Mouse (Mus musculus) midbrain, embryonic 13.5 days (tissue): ENCODE measurements at regions not wholly inside any gene's neighbourhood (a gene's known extent, or its start where the extent isn't known, plus 50 kb on each side); places are given as distances from the start of the nearest gene placed in this dataset.

Experiments
- ATAC-seq: fragments of 200-750 bp; cut with Nextera tagmentation; 2 replicates; pipeline ENCODE4 v1.8.0; 2017; ENCODE audit warnings: mild to moderate bottlenecking, moderate TSS enrichment, moderate library complexity
- H3K27ac ChIP-seq: fragments of 300-500 bp; sonication (generic); 2 replicates; pipeline ENCODE4 v1.5.1; 2015; ENCODE audit warnings: inconsistent platforms, mild to moderate bottlenecking, moderate library complexity
- H3K27me3 ChIP-seq: fragments of 300-500 bp; sonication (generic); 2 replicates; pipeline ENCODE4 v1.6.1; 2015; ENCODE audit warnings: mild to moderate bottlenecking, inconsistent platforms
- H3K36me3 ChIP-seq: fragments of 300-500 bp; sonication (generic); 2 replicates; pipeline ENCODE4 v1.6.1; 2015; ENCODE audit warnings: mild to moderate bottlenecking, inconsistent platforms
- H3K4me1 ChIP-seq: fragments of 300-500 bp; sonication (generic); replicated peaks from 2 replicates; pipeline ENCODE4 v1.6.1; 2015; ENCODE audit warnings: inconsistent platforms
- H3K4me2 ChIP-seq: fragments of 300-500 bp; sonication (generic); replicated peaks from 2 replicates; pipeline ENCODE4 v1.6.1; 2015; ENCODE audit warnings: moderate library complexity, mild to moderate bottlenecking, inconsistent platforms
- H3K4me3 ChIP-seq: fragments of 300-500 bp; sonication (generic); replicated peaks from 2 replicates; pipeline ENCODE4 v1.5.1; 2015; ENCODE audit warnings: mild to moderate bottlenecking, inconsistent platforms
- H3K9ac ChIP-seq: fragments of 300-500 bp; sonication (generic); replicated peaks from 2 replicates; pipeline ENCODE4 v1.6.1; 2015; ENCODE audit warnings: mild to moderate bottlenecking, inconsistent platforms
- H3K9me3 ChIP-seq: fragments of 300-500 bp; sonication (generic); 2 replicates; pipeline ENCODE4 v1.6.1; 2016; ENCODE audit warnings: mild to moderate bottlenecking, inconsistent platforms
- WGBS: fragments of 180-500 bp; shearing (Covaris S2); methylation state at CpG from one replicate; pipeline ENCODE4 v1.1.7; 2015; 5-methylcytosine and 5-hydroxymethylcytosine counted together

- WGBS = 80% methylated on average over 5 of the region's 5 CpGs
These were observed 481.2 kb upstream of the Pdzrn3 start for GRCm38 (mm10) chr6:101858895-101859294.

GRCm38 (mm10) chr6:101840695-101841094, 463.0 kb upstream of the Pdzrn3 start:
- no peak overlapping the region for H3K9ac ChIP-seq
- no peak overlapping the region for H3K4me3 ChIP-seq
- no peak overlapping the region for H3K4me2 ChIP-seq
- H3K4me1 ChIP-seq = no peaks in the 10 kb centered on the region
- H3K27me3 ChIP-seq = no peaks in the 10 kb centered on the region
- H3K9me3 ChIP-seq = no peaks in the 10 kb centered on the region
- 93% methylated on average over 4 of the region's 4 CpGs for WGBS
- no peak for ATAC-seq
- no peaks in the 10 kb centered on the region for H3K36me3 ChIP-seq
- H3K27ac ChIP-seq = no peak overlapping the region

More at GRCm38 (mm10) chr6:101858895-101859294, 481.2 kb upstream of the Pdzrn3 start:
- H3K4me1 ChIP-seq = no peaks in the 10 kb centered on the region
- H3K4me2 ChIP-seq = no peak overlapping the region
- no peak overlapping the region for H3K4me3 ChIP-seq
- no peak overlapping the region for H3K27ac ChIP-seq
- no peaks in the 10 kb centered on the region for H3K27me3 ChIP-seq
- H3K9ac ChIP-seq = no peak overlapping the region
- H3K36me3 ChIP-seq = no peaks in the 10 kb centered on the region
- ATAC-seq = no peak
- no peaks in the 10 kb centered on the region for H3K9me3 ChIP-seq

- Histone ChIP-seq H3K9ac (no peak overlapping the region), H3K36me3 (no peaks in the 10 kb centered on the region), H3K27ac (no peak overlapping the region), H3K4me1 (no peaks in the 10 kb centered on the region), H3K4me2 (no peak overlapping the region), H3K9me3 (no peaks in the 10 kb centered on the region), H3K27me3 (no peaks in the 10 kb centered on the region), H3K4me3 (no peak overlapping the region)
- ATAC-seq = no peak
- WGBS = 73% methylated on average over 6 of the region's 6 CpGs
These were observed 459.9 kb upstream of the Pdzrn3 start for GRCm38 (mm10) chr6:101837563-101837962.

GRCm38 (mm10) chr6:101793986-101794385, 416.3 kb upstream of the Pdzrn3 start:
- H3K4me3 ChIP-seq = no peak overlapping the region
- H3K9ac ChIP-seq = no peak overlapping the region
- H3K27me3 ChIP-seq = no peaks in the 10 kb centered on the region
- H3K4me2 ChIP-seq = no peak overlapping the region
- WGBS = 79% methylated on average over 2 of the region's 2 CpGs
- H3K4me1 ChIP-seq = no peaks in the 10 kb centered on the region
- no peak overlapping the region for H3K27ac ChIP-seq
- H3K9me3 ChIP-seq = no peaks in the 10 kb centered on the region
- 0 out of 2 replicates have a peak, but pooled peaks have one; percentile 50 for ATAC-seq
- no peaks in the 10 kb centered on the region for H3K36me3 ChIP-seq

- 94% methylated on average over 3 of the region's 3 CpGs for WGBS
- no peak overlapping the region for H3K9ac ChIP-seq
- H3K4me3 ChIP-seq = no peak overlapping the region
- ATAC-seq = no peak
- H3K36me3 ChIP-seq = no peaks in the 10 kb centered on the region
- H3K4me1 ChIP-seq = no peaks in the 10 kb centered on the region
- no peak overlapping the region for H3K27ac ChIP-seq
- 0 out of 2 replicates have a peak, but pooled peaks cover 3% of the 10 kb centered on the region for H3K9me3 ChIP-seq
- no peaks in the 10 kb centered on the region for H3K27me3 ChIP-seq
- H3K4me2 ChIP-seq = no peak overlapping the region
These were observed 400.2 kb upstream of the Pdzrn3 start for GRCm38 (mm10) chr6:101777864-101778263.

- Histone ChIP-seq H3K36me3 (no peaks in the 10 kb centered on the region), H3K9ac (no peak overlapping the region), H3K4me3 (no peak overlapping the region), H3K9me3 (0 out of 2 replicates have a peak, but pooled peaks cover 3% of the 10 kb centered on the region), H3K4me2 (no peak overlapping the region), H3K27ac (no peak overlapping the region), H3K4me1 (no peaks in the 10 kb centered on the region), H3K27me3 (no peaks in the 10 kb centered on the region)
- WGBS = 62% methylated on average over 5 of the region's 5 CpGs
- ATAC-seq = no peak
These were observed 395.5 kb upstream of the Pdzrn3 start for GRCm38 (mm10) chr6:101773151-101773550.

- no peak for ATAC-seq
- H3K9me3 ChIP-seq = no peaks in the 10 kb centered on the region
- no peak overlapping the region for H3K27ac ChIP-seq
- H3K4me2 ChIP-seq = no peak overlapping the region
- 26% methylated on average over 3 of the region's 3 CpGs for whole genome bisulfite sequencing
- no peaks in the 10 kb centered on the region for H3K36me3 ChIP-seq
- no peak overlapping the region for H3K9ac ChIP-seq
- no peaks in the 10 kb centered on the region for H3K4me1 ChIP-seq
- H3K4me3 ChIP-seq = no peak overlapping the region
- no peaks in the 10 kb centered on the region for H3K27me3 ChIP-seq
These were observed 357.4 kb upstream of the Pdzrn3 start for GRCm38 (mm10) chr6:101735107-101735506.

- H3K27ac ChIP-seq = no peak overlapping the region
- H3K36me3 ChIP-seq = no peaks in the 10 kb centered on the region
- no peak overlapping the region for H3K9ac ChIP-seq
- H3K4me2 ChIP-seq = no peak overlapping the region
- no peaks in the 10 kb centered on the region for H3K27me3 ChIP-seq
- no peaks in the 10 kb centered on the region for H3K9me3 ChIP-seq
- no peaks in the 10 kb centered on the region for H3K4me1 ChIP-seq
- no peak overlapping the region for H3K4me3 ChIP-seq
- ATAC-seq = no peak
These were observed 342.8 kb upstream of the Pdzrn3 start for GRCm38 (mm10) chr6:101720513-101720912.

GRCm38 (mm10) chr6:101689684-101690083, 312.0 kb upstream of the Pdzrn3 start:
- no peak overlapping the region for H3K9ac ChIP-seq
- no peaks in the 10 kb centered on the region for H3K4me1 ChIP-seq
- no peak overlapping the region for H3K4me2 ChIP-seq
- H3K27ac ChIP-seq = no peak overlapping the region
- ATAC-seq = no peak
- no peaks in the 10 kb centered on the region for H3K36me3 ChIP-seq
- H3K27me3 ChIP-seq = no peaks in the 10 kb centered on the region
- no peaks in the 10 kb centered on the region for H3K9me3 ChIP-seq
- WGBS = 98% methylated on average over 2 of the region's 2 CpGs
- H3K4me3 ChIP-seq = no peak overlapping the region

GRCm38 (mm10) chr6:101686578-101686977, 308.9 kb upstream of the Pdzrn3 start:
- Histone ChIP-seq H3K4me1 (no peaks in the 10 kb centered on the region), H3K4me3 (no peak overlapping the region), H3K36me3 (no peaks in the 10 kb centered on the region), H3K27me3 (no peaks in the 10 kb centered on the region), H3K9me3 (no peaks in the 10 kb centered on the region), H3K9ac (no peak overlapping the region), H3K27ac (no peak overlapping the region), H3K4me2 (no peak overlapping the region)
- ATAC-seq = no peak

- WGBS = 53% methylated on average over 8 of the region's 8 CpGs
These were observed 308.0 kb upstream of the Pdzrn3 start for GRCm38 (mm10) chr6:101685734-101686133.

GRCm38 (mm10) chr6:101684390-101684789, 306.7 kb upstream of the Pdzrn3 start:
- Histone ChIP-seq H3K27ac (no peak overlapping the region), H3K4me3 (no peak overlapping the region), H3K36me3 (no peaks in the 10 kb centered on the region), H3K4me1 (no peaks in the 10 kb centered on the region), H3K4me2 (no peak overlapping the region), H3K9me3 (no peaks in the 10 kb centered on the region), H3K27me3 (no peaks in the 10 kb centered on the region), H3K9ac (no peak overlapping the region)
- 72% methylated on average over 2 of the region's 2 CpGs for WGBS
- no peak for ATAC-seq

More at GRCm38 (mm10) chr6:101685734-101686133, 308.0 kb upstream of the Pdzrn3 start:
- no peaks in the 10 kb centered on the region for H3K4me1 ChIP-seq
- H3K27ac ChIP-seq = no peak overlapping the region
- 0 out of 2 replicates have a peak overlapping the region, but pooled peaks have one; percentile 17 for H3K4me2 ChIP-seq
- peak; percentile 62; the same call in 1 of the 2 replicates for ATAC-seq
- H3K9me3 ChIP-seq = no peaks in the 10 kb centered on the region
- H3K36me3 ChIP-seq = no peaks in the 10 kb centered on the region
- H3K27me3 ChIP-seq = no peaks in the 10 kb centered on the region
- no peak overlapping the region for H3K9ac ChIP-seq
- no peak overlapping the region for H3K4me3 ChIP-seq

GRCm38 (mm10) chr6:101674846-101675245, 297.1 kb upstream of the Pdzrn3 start:
- WGBS = 74% methylated on average over 4 of the region's 4 CpGs
- no peak overlapping the region for H3K9ac ChIP-seq
- ATAC-seq = no peak

More at GRCm38 (mm10) chr6:101674846-101675245, 297.1 kb upstream of the Pdzrn3 start:
- Histone ChIP-seq H3K27me3 (no peaks in the 10 kb centered on the region), H3K36me3 (no peaks in the 10 kb centered on the region), H3K4me3 (no peak overlapping the region), H3K4me1 (no peaks in the 10 kb centered on the region), H3K9me3 (no peaks in the 10 kb centered on the region), H3K27ac (no peak overlapping the region), H3K4me2 (no peak overlapping the region)
